Mouse (Mus musculus) heart, postnatal 0 days (tissue): ENCODE data around the gene Kansl1.

Experiments used
- CTCF ChIP-seq: IDR thresholded peaks from 2 replicates; pipeline ENCODE4 v1.5.1; 2016; ENCODE audit warnings: antibody characterized with exemption, control low read depth, low read depth
- EP300 ChIP-seq: IDR thresholded peaks from 2 replicates; pipeline ENCODE4 v1.6.1; 2016; ENCODE audit warnings: antibody characterized with exemption, low read depth

DNA sequence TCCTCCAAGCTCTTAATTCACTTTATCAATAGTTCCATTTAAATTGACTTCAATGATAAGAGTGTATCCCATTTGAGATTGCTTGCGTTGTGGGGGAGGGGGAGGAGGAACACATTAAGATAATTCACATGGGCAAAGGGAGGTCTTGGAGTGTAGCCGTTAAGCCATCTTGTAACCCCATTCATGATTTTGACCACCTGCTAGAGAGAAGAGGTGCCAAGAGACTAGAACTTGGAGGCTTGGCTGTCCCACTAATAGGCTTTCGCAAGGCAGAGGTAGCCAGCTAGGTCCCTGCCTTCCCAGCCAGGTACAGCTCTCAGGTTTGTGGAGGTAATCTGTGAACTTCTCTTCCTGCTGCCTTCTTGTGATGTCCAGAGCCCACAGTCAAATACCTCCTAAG, 137.5 kb downstream of the Kansl1 start:
- TF ChIP-seq CTCF (no peak), EP300 (no peak)
